Mouse (Mus musculus) layer of hippocampus, postnatal 36 days (tissue): ENCODE measurements around the gene Ankrd22. TPM values are rescaled to one million over a fixed set of nuclear protein-coding genes. Genes with fewer than 3 reads are reported as not detected.

Source experiments
- DNase-seq, 2 experiments: peaks; one replicate each; pipeline ENCODE4 v3.0.0; 2022
- total RNA-seq, 2 experiments: library from RNA; stranded (reverse); gene quantifications; 2 replicates each; pipeline ENCODE4 v1.2.3; 2021

The Ankrd22 gene
- total RNA-seq, 2 experiments from 2014 or later: not detected

- DNase-seq: no peak
Observed at GRCm38 (mm10) chr19:34078130-34078529, 87.7 kb downstream of the Ankrd22 start.

GRCm38 (mm10) chr19:34074239-34074638 is 91.6 kb downstream of the Ankrd22 start:
- DNase-seq: no peak

Other genes with a start within 250 kb of the Ankrd22 start
- gene Lipf, start 204.9 kb downstream of the Ankrd22 start, total RNA-seq: not detected
- not detected for gene Lipk, start 157.8 kb downstream of the Ankrd22 start, total RNA-seq
- not detected for gene Lipn, start 98.7 kb downstream of the Ankrd22 start, total RNA-seq
- gene Lipm, start 65.1 kb downstream of the Ankrd22 start, total RNA-seq: under 1 TPM in 1 of 2 experiments, not detected in 1; 0.51 TPM
- gene Stambpl1, start 26.2 kb upstream of the Ankrd22 start, total RNA-seq: 10 to 100 TPM; 20.4 to 20.8 TPM
- gene Acta2, start 89.5 kb upstream of the Ankrd22 start, total RNA-seq: 10 to 100 TPM; 13.7 to 16.7 TPM
- gene Fas, start 124.6 kb upstream of the Ankrd22 start, total RNA-seq: 1 to 10 TPM; 1.6 to 3.5 TPM